Mouse (Mus musculus) limb, embryonic 11.5 days (tissue): ENCODE measurements at regions not wholly inside any gene's neighbourhood (a gene's known extent, or its start where the extent isn't known, plus 50 kb on each side); places are given as distances from the start of the nearest gene placed in this dataset.
A peak's percentile ranks its signal among the peaks of the same experiment; 100 is the strongest.

Experiments used
- ATAC-seq: fragments of 200-750 bp; cut with Nextera tagmentation; 2 replicates; pipeline ENCODE4 v1.8.0; 2017; ENCODE audit warnings: low read depth; ENCODE audit not compliant: insufficient number of reproducible peaks, low FRiP score, low TSS enrichment
- DNase-seq: peaks from one replicate; pipeline ENCODE4 v3.0.0-alpha.2; 2015; ENCODE audit warnings: low spot score
- H3K27ac ChIP-seq: fragments of 300-500 bp; sonication (generic); replicated peaks from 2 replicates; pipeline ENCODE4 v1.5.1; 2014; ENCODE audit warnings: low read depth, mild to moderate bottlenecking, low read length
- H3K27me3 ChIP-seq: fragments of 300-500 bp; sonication (generic); 2 replicates; pipeline ENCODE4 v1.6.1; 2014; ENCODE audit warnings: mild to moderate bottlenecking, low read length, mixed read lengths; ENCODE audit not compliant: control insufficient read depth, insufficient read depth
- H3K36me3 ChIP-seq: fragments of 300-500 bp; sonication (generic); 2 replicates; pipeline ENCODE4 v1.6.1; 2014; ENCODE audit warnings: mild to moderate bottlenecking, low read length, moderate library complexity, mixed read lengths; ENCODE audit not compliant: control insufficient read depth, insufficient read depth
- H3K4me1 ChIP-seq: fragments of 300-500 bp; sonication (generic); 2 replicates; pipeline ENCODE4 v1.6.1; 2014; ENCODE audit warnings: low read length, mixed read lengths; ENCODE audit not compliant: control insufficient read depth, insufficient read depth
- H3K4me2 ChIP-seq: fragments of 300-500 bp; sonication (generic); 2 replicates; pipeline ENCODE4 v1.6.1; 2014; ENCODE audit warnings: low read depth, mild to moderate bottlenecking, moderate library complexity; ENCODE audit not compliant: severe bottlenecking
- H3K4me3 ChIP-seq: fragments of 300-500 bp; sonication (generic); 2 replicates; pipeline ENCODE4 v1.5.1; 2014; ENCODE audit warnings: low read depth, low read length
- H3K9ac ChIP-seq: fragments of 300-500 bp; sonication (generic); 2 replicates; pipeline ENCODE4 v1.6.1; 2014; ENCODE audit warnings: mild to moderate bottlenecking, low read length
- H3K9me3 ChIP-seq: fragments of 300-500 bp; sonication (generic); 2 replicates; pipeline ENCODE4 v1.6.1; 2016; ENCODE audit warnings: low read length; ENCODE audit not compliant: control insufficient read depth
- WGBS: fragments of 180-500 bp; shearing (Covaris S2); extraction: QIAGEN DNeasy Blood & Tissue Kit; methylation state at CpG from one replicate; pipeline ENCODE4 v1.1.7; 2014; 5-methylcytosine and 5-hydroxymethylcytosine counted together

DNA sequence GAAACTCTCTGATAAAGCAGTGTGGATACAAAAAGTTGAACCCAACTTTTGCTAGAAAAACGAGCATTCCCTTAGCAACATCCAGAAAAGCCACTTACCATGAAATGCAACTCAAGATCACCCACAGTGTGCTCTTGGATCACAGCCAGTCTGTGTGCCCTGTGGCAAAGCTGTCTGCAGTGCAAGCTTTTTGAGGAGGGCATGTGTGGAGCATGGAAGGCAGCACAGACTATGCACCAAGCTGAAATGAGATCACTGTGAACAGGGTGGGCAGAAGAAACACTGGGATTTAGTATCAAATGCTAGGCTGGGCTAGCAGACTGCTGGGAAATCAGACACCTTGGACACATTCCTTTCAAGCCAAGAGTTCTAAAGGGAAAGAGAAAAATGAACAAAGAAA lies 162.4 kb downstream of the Sim1 start:
- Histone ChIP-seq H3K9me3 (no peaks in the 10 kb centered on the region), H3K4me1 (no peaks in the 10 kb centered on the region), H3K4me2 (no peak overlapping the region), H3K36me3 (no peaks in the 10 kb centered on the region), H3K27me3 (no peaks in the 10 kb centered on the region), H3K9ac (no peak overlapping the region), H3K27ac (no peak overlapping the region), H3K4me3 (no peak overlapping the region)
- ATAC-seq (no peak; the same call in 1 of the 2 replicates), DNase-seq (no peak)
- WGBS = 62% methylated on average over 1 of the region's 1 CpGs

GRCm38 (mm10) chr10:51058333-51058732 lies 163.8 kb downstream of the Sim1 start:
- H3K9me3 ChIP-seq = no peaks in the 10 kb centered on the region
- H3K4me2 ChIP-seq = no peak overlapping the region
- no peak overlapping the region for H3K9ac ChIP-seq
- WGBS = 83% methylated on average over 5 of the region's 5 CpGs
- H3K4me1 ChIP-seq = no peaks in the 10 kb centered on the region
- H3K4me3 ChIP-seq = no peak overlapping the region
- ATAC-seq = no peak
- H3K36me3 ChIP-seq = no peaks in the 10 kb centered on the region
- H3K27me3 ChIP-seq = no peaks in the 10 kb centered on the region
- no peak overlapping the region for H3K27ac ChIP-seq
- DNase-seq = no peak

DNA sequence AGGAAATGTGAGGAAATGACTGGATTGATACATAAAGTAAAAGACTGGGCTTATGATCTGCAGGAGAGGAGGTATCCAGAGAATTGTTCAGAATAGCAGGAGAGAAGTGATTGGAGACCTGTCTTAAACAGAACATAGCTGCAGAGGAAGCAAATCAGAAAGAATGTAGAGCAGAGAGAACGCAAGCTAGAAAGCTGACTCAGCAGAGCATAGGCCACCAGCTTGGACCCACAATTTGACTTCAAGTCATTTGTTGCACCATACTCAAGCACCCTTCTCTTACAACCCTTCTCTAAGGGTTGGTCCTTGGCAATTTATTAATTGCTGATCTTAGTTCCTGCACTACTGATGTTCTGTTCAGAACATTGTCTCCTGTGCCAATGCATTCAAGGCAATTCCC lies 207.0 kb downstream of the Sim1 start:
- 88% methylated on average over 1 of the region's 1 CpGs for WGBS
- Histone ChIP-seq H3K36me3 (no peaks in the 10 kb centered on the region), H3K9me3 (no peaks in the 10 kb centered on the region), H3K4me2 (no peak overlapping the region), H3K4me1 (no peaks in the 10 kb centered on the region), H3K9ac (no peak overlapping the region), H3K27me3 (no peaks in the 10 kb centered on the region), H3K27ac (no peak overlapping the region), H3K4me3 (no peak overlapping the region)
- DNase-seq (no peak), ATAC-seq (no peak)

DNA sequence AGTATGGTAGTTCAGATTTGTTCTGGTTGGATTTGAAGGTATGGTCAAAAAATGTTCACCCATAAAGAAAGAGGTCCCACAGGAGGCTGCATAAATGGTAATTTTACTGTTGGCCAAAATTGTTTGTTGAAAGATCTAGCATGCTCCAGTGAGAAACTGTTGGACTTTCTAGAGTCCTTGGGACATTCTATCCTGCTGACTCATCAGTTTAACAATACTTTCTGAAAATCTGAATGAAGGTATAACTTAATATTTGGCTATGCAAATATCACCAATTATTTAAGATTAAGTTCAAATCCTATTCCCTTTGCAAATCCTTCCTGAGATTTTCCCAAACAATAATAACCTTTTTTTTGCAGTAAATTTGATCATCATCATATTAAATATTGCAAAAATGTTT lies 257.3 kb downstream of the Sim1 start:
- Histone ChIP-seq H3K4me2 (no peak overlapping the region), H3K27me3 (no peaks in the 10 kb centered on the region), H3K9me3 (no peaks in the 10 kb centered on the region), H3K4me1 (no peaks in the 10 kb centered on the region), H3K36me3 (no peaks in the 10 kb centered on the region), H3K4me3 (no peak overlapping the region), H3K27ac (no peak overlapping the region), H3K9ac (no peak overlapping the region)
- DNase-seq = no peak
- ATAC-seq = no peak

DNA sequence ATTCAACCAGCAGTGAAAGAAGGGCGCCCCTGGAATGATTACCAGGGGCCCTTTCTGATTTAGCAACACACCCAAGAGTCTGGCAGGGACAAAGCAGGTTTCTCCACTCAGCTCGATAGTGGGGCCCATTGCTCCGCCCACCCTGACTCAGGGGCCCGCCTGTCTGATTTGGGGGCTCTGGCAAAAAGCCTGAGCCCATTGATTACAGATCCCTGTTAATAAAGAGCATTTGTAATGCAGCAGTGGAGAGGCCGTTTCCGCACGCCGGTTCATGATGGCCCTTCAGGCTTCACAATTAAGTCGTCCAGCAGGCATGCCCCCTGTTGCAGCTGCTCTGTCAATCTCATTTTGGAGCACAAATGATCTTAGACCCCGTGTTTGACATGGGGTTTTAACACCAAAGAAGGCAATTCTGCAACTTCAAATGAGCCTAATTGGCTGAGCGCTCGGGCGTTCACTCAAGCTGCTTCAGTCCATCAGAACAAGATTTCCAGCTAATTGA lies 259.0 kb downstream of the Sim1 start:
- Histone ChIP-seq H3K27ac (0 out of 2 replicates have a peak overlapping the region, but pooled peaks have one; percentile 1), H3K4me2 (peak overlapping the region; percentile 36), H3K4me1 (no peaks in the 10 kb centered on the region), H3K4me3 (no peak overlapping the region), H3K9ac (no peak overlapping the region), H3K36me3 (no peaks in the 10 kb centered on the region), H3K27me3 (no peaks in the 10 kb centered on the region), H3K9me3 (no peaks in the 10 kb centered on the region)
- ATAC-seq (peak; percentile 74), DNase-seq (peak; percentile 72)
- whole genome bisulfite sequencing = 15% methylated on average over 13 of the region's 13 CpGs

GRCm38 (mm10) chr10:51154016-51154415 lies 259.5 kb downstream of the Sim1 start:
- Histone ChIP-seq H3K27me3 (no peaks in the 10 kb centered on the region), H3K4me1 (no peaks in the 10 kb centered on the region), H3K9ac (no peak overlapping the region), H3K9me3 (no peaks in the 10 kb centered on the region), H3K36me3 (no peaks in the 10 kb centered on the region), H3K4me2 (peak overlapping the region; percentile 36; the same call in 1 of the 2 replicates), H3K4me3 (no peak overlapping the region), H3K27ac (no peak overlapping the region)
- ATAC-seq (no peak), DNase-seq (no peak)
- WGBS = 46% methylated on average over 2 of the region's 2 CpGs

- Histone ChIP-seq H3K4me2 (no peak overlapping the region), H3K9me3 (no peaks in the 10 kb centered on the region), H3K27me3 (no peaks in the 10 kb centered on the region), H3K36me3 (no peaks in the 10 kb centered on the region), H3K4me3 (no peak overlapping the region), H3K4me1 (no peaks in the 10 kb centered on the region), H3K9ac (no peak overlapping the region), H3K27ac (no peak overlapping the region)
- ATAC-seq (no peak), DNase-seq (no peak)
- WGBS = 60% methylated on average over 2 of the region's 2 CpGs
These were observed 260.2 kb downstream of the Sim1 start for GRCm38 (mm10) chr10:51154743-51155142.

- H3K36me3 ChIP-seq = no peaks in the 10 kb centered on the region
- H3K9ac ChIP-seq = no peak overlapping the region
- no peaks in the 10 kb centered on the region for H3K9me3 ChIP-seq
- 85% methylated on average over 3 of the region's 3 CpGs for WGBS
- H3K4me2 ChIP-seq = no peak overlapping the region
- no peak overlapping the region for H3K4me3 ChIP-seq
- no peaks in the 10 kb centered on the region for H3K27me3 ChIP-seq
- H3K27ac ChIP-seq = no peak overlapping the region
- H3K4me1 ChIP-seq = no peaks in the 10 kb centered on the region
- DNase-seq (no peak), ATAC-seq (no peak)
These were observed 279.1 kb downstream of the Sim1 start for GRCm38 (mm10) chr10:51173619-51174018.

- Histone ChIP-seq H3K27ac (no peak overlapping the region), H3K4me2 (no peak overlapping the region), H3K9me3 (no peaks in the 10 kb centered on the region), H3K9ac (no peak overlapping the region), H3K36me3 (no peaks in the 10 kb centered on the region), H3K4me3 (no peak overlapping the region), H3K27me3 (no peaks in the 10 kb centered on the region), H3K4me1 (no peaks in the 10 kb centered on the region)
- DNase-seq (no peak), ATAC-seq (no peak)
- 92% methylated on average over 3 of the region's 3 CpGs for WGBS
These were observed 281.5 kb downstream of the Sim1 start for GRCm38 (mm10) chr10:51175993-51176577.
